Comparison of ENCODE assay signal across 30 mouse cellular contexts in genomic region chr1:158962340-158962739, GRCm38 (mm10). TPM values are rescaled to one million over a fixed set of nuclear protein-coding genes. Genes with fewer than 3 reads are reported as not detected.
DNase-seq lines count a peak whose midpoint lies in the region; ATAC-seq and TF ChIP-seq lines count a peak whose summit lies in the region.
"Had no signal": no experiment of that assay in that cellular context is flagged by ENCODE, and none has a peak within 500 bp of the region (broad histone marks: within the 10 kb centered on the region; RNA-seq: fewer than 3 reads in every experiment).

No protein-coding gene starts in this region.

- no peaks in the 10 kb centered on the region for H3K27me3 ChIP-seq in forebrain, postnatal 0 days (ENCODE audit: insufficient read depth, low read length)
- H3K27me3 ChIP-seq in forebrain, embryonic 10.5 days (ENCODE audit: poor library complexity, severe bottlenecking) = peaks cover 14% of the 10 kb centered on the region
- no peaks in the 10 kb centered on the region for H3K27me3 ChIP-seq in heart, postnatal 0 days (ENCODE audit: control insufficient read depth, insufficient read depth, low read length)
- H3K27me3 ChIP-seq in lung, embryonic 14.5 days (ENCODE audit: insufficient read depth, low read length) = no peaks in the 10 kb centered on the region
- H3K27me3 ChIP-seq in embryonic facial prominence, embryonic 15.5 days = no peaks in the 10 kb centered on the region
- H3K27me3 ChIP-seq: embryonic facial prominence, embryonic 12.5 days; forebrain, embryonic 15.5 days; midbrain, embryonic 13.5 days; neural tube, embryonic 13.5 days had no signal

- no peak for DNase-seq in forebrain, postnatal 0 days
- DNase-seq in forebrain, embryonic 10.5 days (ENCODE audit: extremely low spot score, low spot score) = no peak
- no peak for DNase-seq in heart, postnatal 0 days (ENCODE audit: low spot score)
- no peak for DNase-seq in heart, adult 9 months (ENCODE audit: low spot score in 2 of 2)
- DNase-seq in lung, embryonic 14.5 days = peak; percentile 71
- DNase-seq in lung, postnatal 25 days (ENCODE audit: low spot score) = no peak
- no peak for DNase-seq in gastrocnemius, postnatal 25 days
- DNase-seq: adrenal gland, postnatal 14 days; cerebellum, adult 11 months; cerebellum, adult 9-10 months; cerebellum, postnatal 36 days; kidney, postnatal 10 days; layer of hippocampus, adult 9-11 months; right cerebral cortex, postnatal 4 days; thymus, adult 18-20 months; thymus, postnatal 25 days had no signal

- H3K4me2 ChIP-seq in forebrain, postnatal 0 days (ENCODE audit: low read depth) = no peak overlapping the region
- H3K4me2 ChIP-seq in heart, postnatal 0 days (ENCODE audit: low read depth, low read length) = peak overlapping the region; percentile 19; the same call in 1 of the 2 replicates
- no peak overlapping the region for H3K4me2 ChIP-seq in lung, embryonic 14.5 days
- 0 out of 2 replicates have a peak overlapping the region, but pooled peaks have one; percentile 6 for H3K4me2 ChIP-seq in embryonic facial prominence, embryonic 15.5 days (replicated peaks)
- H3K4me2 ChIP-seq: embryonic facial prominence, embryonic 12.5 days; forebrain, embryonic 15.5 days; heart, embryonic 12.5 days; hindbrain, embryonic 14.5 days; liver, embryonic 11.5 days; midbrain, embryonic 13.5 days; neural tube, embryonic 13.5 days had no signal

- no peak overlapping the region for H3K4me3 ChIP-seq in forebrain, postnatal 0 days (ENCODE audit: low read depth, low read length)
- no peak overlapping the region for H3K4me3 ChIP-seq in forebrain, embryonic 10.5 days
- H3K4me3 ChIP-seq in heart, postnatal 0 days (ENCODE audit: low read depth, low read length) = no peak overlapping the region
- no peak overlapping the region for H3K4me3 ChIP-seq in lung, embryonic 14.5 days (ENCODE audit: low read depth, low read length)
- no peak overlapping the region for H3K4me3 ChIP-seq in embryonic facial prominence, embryonic 15.5 days (replicated peaks)
- H3K4me3 ChIP-seq: embryonic facial prominence, embryonic 12.5 days; erythroblast, embryonic 14.5 days; forebrain, embryonic 15.5 days; heart, embryonic 12.5 days; midbrain, embryonic 13.5 days; neural tube, embryonic 13.5 days had no signal

- ATAC-seq in forebrain, postnatal 0 days = peak; percentile 26; the same call in 1 of the 2 replicates
- 0 out of 2 replicates have a peak, but pooled peaks have one; percentile 20 for ATAC-seq in heart, postnatal 0 days (ENCODE audit: insufficient read depth, low read depth)
- peak; percentile 73 for ATAC-seq in lung, embryonic 14.5 days (ENCODE audit: insufficient read depth)
- no peak for ATAC-seq in embryonic facial prominence, embryonic 15.5 days (ENCODE audit: insufficient number of reproducible peaks, low FRiP score, low TSS enrichment, low read depth)
- ATAC-seq: forebrain, embryonic 15.5 days; intestine, postnatal 0 days; midbrain, embryonic 13.5 days had no signal

- no peaks in the 10 kb centered on the region for H3K36me3 ChIP-seq in forebrain, postnatal 0 days (ENCODE audit: insufficient read depth)
- no peaks in the 10 kb centered on the region for H3K36me3 ChIP-seq in forebrain, embryonic 10.5 days (replicated peaks)
- H3K36me3 ChIP-seq in heart, postnatal 0 days (replicated peaks; ENCODE audit: control insufficient read depth, insufficient read depth, low read length) = no peaks in the 10 kb centered on the region
- no peaks in the 10 kb centered on the region for H3K36me3 ChIP-seq in lung, embryonic 14.5 days (ENCODE audit: insufficient read depth)
- H3K36me3 ChIP-seq in embryonic facial prominence, embryonic 15.5 days = no peaks in the 10 kb centered on the region
- H3K36me3 ChIP-seq: embryonic facial prominence, embryonic 12.5 days; forebrain, embryonic 15.5 days; heart, embryonic 12.5 days; midbrain, embryonic 13.5 days; neural tube, embryonic 13.5 days had no signal

- H3K4me1 ChIP-seq in forebrain, postnatal 0 days (ENCODE audit: insufficient read depth) = 0 out of 2 replicates have a peak, but pooled peaks cover 4% of the 10 kb centered on the region
- H3K4me1 ChIP-seq in forebrain, embryonic 10.5 days = peaks cover 33% of the 10 kb centered on the region
- H3K4me1 ChIP-seq in heart, postnatal 0 days (ENCODE audit: control insufficient read depth, insufficient read depth) = no peaks in the 10 kb centered on the region; the same call in 1 of the 2 replicates
- H3K4me1 ChIP-seq in lung, embryonic 14.5 days (ENCODE audit: insufficient read depth) = no peaks in the 10 kb centered on the region
- peaks cover 11% of the 10 kb centered on the region; the same call in 1 of the 2 replicates for H3K4me1 ChIP-seq in embryonic facial prominence, embryonic 15.5 days

- no peak overlapping the region for H3K9ac ChIP-seq in forebrain, postnatal 0 days
- H3K9ac ChIP-seq in heart, postnatal 0 days (replicated peaks; ENCODE audit: low read depth, low read length) = no peak overlapping the region
- H3K9ac ChIP-seq in lung, embryonic 14.5 days = no peak overlapping the region
- no peak overlapping the region for H3K9ac ChIP-seq in embryonic facial prominence, embryonic 15.5 days
- H3K9ac ChIP-seq: embryonic facial prominence, embryonic 12.5 days; forebrain, embryonic 15.5 days; heart, embryonic 12.5 days; hindbrain, embryonic 14.5 days; midbrain, embryonic 13.5 days; neural tube, embryonic 13.5 days had no signal

- no peak overlapping the region for H3K27ac ChIP-seq in forebrain, postnatal 0 days (ENCODE audit: low read depth, low read length)
- no peak overlapping the region for H3K27ac ChIP-seq in forebrain, embryonic 10.5 days
- no peak overlapping the region for H3K27ac ChIP-seq in heart, postnatal 0 days (ENCODE audit: low read depth)
- no peak overlapping the region for H3K27ac ChIP-seq in lung, embryonic 14.5 days (ENCODE audit: low read depth)
- H3K27ac ChIP-seq in embryonic facial prominence, embryonic 15.5 days (replicated peaks) = no peak overlapping the region
- H3K27ac ChIP-seq: embryonic facial prominence, embryonic 12.5 days; hindbrain, embryonic 14.5 days; macrophage; midbrain, embryonic 13.5 days; neural tube, embryonic 13.5 days; stomach, postnatal 0 days had no signal

- no peak for TF ChIP-seq CTCF in forebrain, postnatal 0 days (IDR thresholded peaks at IDR 0.05; ENCODE audit: low read depth)
- no peak for TF ChIP-seq CTCF in heart, postnatal 0 days (IDR thresholded peaks at IDR 0.05; ENCODE audit: low read depth)
- no peak for TF ChIP-seq CTCF in lung, embryonic 14.5 days (IDR thresholded peaks at IDR 0.05; ENCODE audit: low read depth)

- H3K9me3 ChIP-seq in forebrain, postnatal 0 days (ENCODE audit: low read length) = no peaks in the 10 kb centered on the region
- H3K9me3 ChIP-seq in forebrain, embryonic 10.5 days = no peaks in the 10 kb centered on the region
- no peaks in the 10 kb centered on the region for H3K9me3 ChIP-seq in heart, postnatal 0 days (replicated peaks; ENCODE audit: control insufficient read depth, low read length)
- no peaks in the 10 kb centered on the region for H3K9me3 ChIP-seq in lung, embryonic 14.5 days (ENCODE audit: low read depth, low read length)
- no peaks in the 10 kb centered on the region for H3K9me3 ChIP-seq in embryonic facial prominence, embryonic 15.5 days (replicated peaks)
- H3K9me3 ChIP-seq: embryonic facial prominence, embryonic 12.5 days; forebrain, embryonic 15.5 days; heart, embryonic 12.5 days; midbrain, embryonic 13.5 days; neural tube, embryonic 13.5 days had no signal

- WGBS in forebrain, postnatal 0 days = 50% methylated on average over 5 of the region's 5 CpGs
- WGBS in forebrain, embryonic 10.5 days = 91% methylated on average over 5 of the region's 5 CpGs
- WGBS in heart, postnatal 0 days = 42% methylated on average over 5 of the region's 5 CpGs
- WGBS in lung, embryonic 14.5 days = 39% methylated on average over 5 of the region's 5 CpGs
- 34% methylated on average over 5 of the region's 5 CpGs for WGBS in embryonic facial prominence, embryonic 15.5 days

- TF ChIP-seq EP300 in heart, postnatal 0 days (IDR thresholded peaks at IDR 0.05; ENCODE audit: low read depth) = no peak

RNA-seq across cellular contexts. Expression of gene Pappa2, which starts 17.9 kb away (rescaled TPM):
- 5.4 and 8.1 TPM in 2 replicates for total RNA-seq in forebrain, postnatal 0 days (2014; rRNA removed)
- polyA plus RNA-seq in forebrain, postnatal 0 days (2015; fragmentation: Nextera tagmentation; extraction: Ambion mirVana) = 0.62 and 0.63 TPM in 2 replicates
- polyA plus RNA-seq in forebrain, embryonic 10.5 days (2016; fragmentation: Nextera tagmentation; extraction: Ambion mirVana) = 0.12 and 0.21 TPM in 2 replicates
- total RNA-seq in heart, postnatal 0 days (2014; rRNA removed; ENCODE audit: low replicate concordance) = 0.08 and 1.5 TPM in 2 replicates
- polyA plus RNA-seq in heart, postnatal 0 days (2015; fragmentation: Nextera tagmentation; extraction: Ambion mirVana) = 0.10 and 0.16 TPM in 2 replicates
- polyA plus RNA-seq in lung, embryonic 14.5 days (2014; fragmentation: Nextera tagmentation; extraction: Ambion mirVana) = 2.1 and 2.7 TPM in 2 replicates
- polyA plus RNA-seq in embryonic facial prominence, embryonic 15.5 days (2015; fragmentation: Nextera tagmentation; extraction: Ambion mirVana) = 5.0 and 6.2 TPM in 2 replicates
- total RNA-seq in gastrocnemius, postnatal 25 days (2021) = under 1 TPM; 0.38 to 0.48 TPM
- total RNA-seq: hematopoietic stem cell, adult 5-6 weeks; megakaryocyte-erythroid progenitor cell, adult 5-6 weeks had no signal
- polyA plus RNA-seq: erythroblast, embryonic 14.5 days had no signal

Comparison
In these comparisons a context has a peak if more than half of its experiments do, and no peak if none do; other contexts are left out.
1. H3K4me2 ChIP-seq: peak in heart, postnatal 0 days (single experiment) and embryonic facial prominence, embryonic 15.5 days (single experiment); none in forebrain, postnatal 0 days (single experiment) and lung, embryonic 14.5 days (single experiment).